Comparison of ENCODE assay signal across 18 mouse cellular contexts in the genomic region with DNA sequence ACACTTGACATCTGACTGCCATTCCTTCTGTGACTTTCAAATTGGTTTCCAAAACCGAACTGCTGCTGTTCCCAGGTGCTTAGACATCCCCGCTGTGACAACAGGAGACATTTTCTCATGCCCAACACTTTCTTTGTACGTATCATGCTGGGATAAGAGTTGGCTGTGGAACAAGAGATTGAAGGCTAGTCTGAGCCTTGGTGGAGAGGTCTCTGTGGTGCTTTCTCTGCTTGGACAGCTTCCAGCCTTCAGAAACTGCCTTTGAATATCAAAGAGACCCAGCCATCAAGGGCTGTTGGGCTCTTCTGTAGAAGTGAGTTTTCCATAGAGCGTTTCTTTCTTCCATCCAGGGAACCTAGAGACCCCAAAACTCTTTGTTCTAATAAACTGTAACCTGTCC.
A peak's percentile ranks its signal among the peaks of the same experiment; 100 is the strongest.
DNase-seq lines count a peak whose midpoint lies in the region; ATAC-seq and TF ChIP-seq lines count a peak whose summit lies in the region.
"Had no signal": no experiment of that assay in that cellular context is flagged by ENCODE, and none has a peak within 500 bp of the region (broad histone marks: within the 10 kb centered on the region; RNA-seq: fewer than 3 reads in every experiment).

No protein-coding gene starts in this region.

- no peak for TF ChIP-seq CTCF in midbrain, postnatal 0 days (IDR thresholded peaks at IDR 0.05)

- no peaks in the 10 kb centered on the region for H3K36me3 ChIP-seq in forebrain, embryonic 14.5 days (ENCODE audit: control insufficient read depth, insufficient read depth, low read length)
- no peaks in the 10 kb centered on the region for H3K36me3 ChIP-seq in forebrain, embryonic 12.5 days (replicated peaks)
- H3K36me3 ChIP-seq in midbrain, postnatal 0 days (ENCODE audit: insufficient read depth, low read length), result no peaks in the 10 kb centered on the region
- no peaks in the 10 kb centered on the region for H3K36me3 ChIP-seq in midbrain, embryonic 15.5 days (replicated peaks)
- H3K36me3 ChIP-seq: embryonic facial prominence, embryonic 13.5 days; heart, embryonic 10.5 days had no signal

- DNase-seq in forebrain, embryonic 14.5 days (ENCODE audit: low spot score), result peak; percentile 46
- DNase-seq in left cerebral cortex, postnatal 4 days, result peak; percentile 6
- no peak for DNase-seq in left cerebral cortex, postnatal 25 days (ENCODE audit: low spot score in 2 of 2)
- DNase-seq in midbrain, postnatal 0 days (ENCODE audit: low spot score), result peak; percentile 45
- DNase-seq in cerebellum, adult 9-11 months, result no peak
- DNase-seq: adrenal gland, postnatal 14 days; cerebellum, adult 18-20 months; cerebellum, postnatal 36 days; gastrocnemius, adult 2 months; gastrocnemius, postnatal 25 days; heart, postnatal 10 days had no signal

- no peaks in the 10 kb centered on the region for H3K9me3 ChIP-seq in forebrain, embryonic 14.5 days (replicated peaks; ENCODE audit: control insufficient read depth, low read length)
- H3K9me3 ChIP-seq in forebrain, embryonic 12.5 days, result no peaks in the 10 kb centered on the region
- no peaks in the 10 kb centered on the region for H3K9me3 ChIP-seq in midbrain, postnatal 0 days (ENCODE audit: low read length)
- H3K9me3 ChIP-seq in midbrain, embryonic 15.5 days, result no peaks in the 10 kb centered on the region
- H3K9me3 ChIP-seq: embryonic facial prominence, embryonic 13.5 days; forebrain, embryonic 13.5 days; heart, embryonic 10.5 days had no signal

- WGBS in forebrain, embryonic 14.5 days, result 51% methylated on average over 4 of the region's 4 CpGs
- 75% methylated on average over 4 of the region's 4 CpGs for WGBS in forebrain, embryonic 12.5 days
- WGBS in midbrain, postnatal 0 days, result 59% methylated on average over 4 of the region's 4 CpGs
- 57% methylated on average over 4 of the region's 4 CpGs for WGBS in midbrain, embryonic 15.5 days

- no peaks in the 10 kb centered on the region for H3K27me3 ChIP-seq in forebrain, embryonic 14.5 days (replicated peaks; ENCODE audit: control insufficient read depth, insufficient read depth, low read length)
- no peaks in the 10 kb centered on the region for H3K27me3 ChIP-seq in forebrain, embryonic 12.5 days
- H3K27me3 ChIP-seq in midbrain, postnatal 0 days (ENCODE audit: insufficient read depth, low read length), result no peaks in the 10 kb centered on the region
- no peaks in the 10 kb centered on the region for H3K27me3 ChIP-seq in midbrain, embryonic 15.5 days (replicated peaks)
- H3K27me3 ChIP-seq: embryonic facial prominence, embryonic 13.5 days; forebrain, embryonic 13.5 days had no signal

- H3K4me3 ChIP-seq in forebrain, embryonic 14.5 days (ENCODE audit: low read depth, low read length), result no peak overlapping the region
- H3K4me3 ChIP-seq in forebrain, embryonic 12.5 days (replicated peaks), result no peak overlapping the region
- no peak overlapping the region for H3K4me3 ChIP-seq in midbrain, postnatal 0 days (ENCODE audit: low read depth, low read length)
- H3K4me3 ChIP-seq in midbrain, embryonic 15.5 days, result no peak overlapping the region
- H3K4me3 ChIP-seq: embryonic facial prominence, embryonic 13.5 days; forebrain, embryonic 13.5 days; gastrocnemius, adult 2 months; heart, embryonic 10.5 days had no signal

- intact Hi-C loops in left cerebral cortex, postnatal 4 days (cut with DNase I), result no loop called here
- intact Hi-C loops in left cerebral cortex, postnatal 25 days (cut with DNase I), result no loop called here

- H3K4me1 ChIP-seq in forebrain, embryonic 14.5 days (ENCODE audit: control insufficient read depth, insufficient read depth, low read length), result no peaks in the 10 kb centered on the region
- H3K4me1 ChIP-seq in forebrain, embryonic 12.5 days, result no peaks in the 10 kb centered on the region
- H3K4me1 ChIP-seq in midbrain, postnatal 0 days (ENCODE audit: insufficient read depth, low read length), result no peaks in the 10 kb centered on the region
- no peaks in the 10 kb centered on the region for H3K4me1 ChIP-seq in midbrain, embryonic 15.5 days
- H3K4me1 ChIP-seq: embryonic facial prominence, embryonic 13.5 days; forebrain, embryonic 13.5 days; heart, embryonic 10.5 days had no signal

- peak; percentile 29; the same call in 1 of the 2 replicates for ATAC-seq in forebrain, embryonic 14.5 days
- no peak for ATAC-seq in forebrain, embryonic 12.5 days (ENCODE audit: low FRiP score)
- ATAC-seq in midbrain, postnatal 0 days (ENCODE audit: low FRiP score), result no peak
- no peak for ATAC-seq in midbrain, embryonic 15.5 days (replicated peaks)
- ATAC-seq: activated CD4-positive, CD25-positive, alpha-beta regulatory T cell, adult 4 months; forebrain, embryonic 13.5 days had no signal

- no peak overlapping the region for H3K27ac ChIP-seq in forebrain, embryonic 14.5 days (ENCODE audit: low read depth, low read length)
- H3K27ac ChIP-seq in forebrain, embryonic 12.5 days, result no peak overlapping the region
- no peak overlapping the region for H3K27ac ChIP-seq in midbrain, postnatal 0 days (ENCODE audit: low read depth, low read length)
- no peak overlapping the region for H3K27ac ChIP-seq in midbrain, embryonic 15.5 days
- H3K27ac ChIP-seq: embryonic facial prominence, embryonic 13.5 days; forebrain, embryonic 13.5 days; gastrocnemius, adult 2 months; heart, embryonic 10.5 days had no signal

- H3K4me2 ChIP-seq in forebrain, embryonic 14.5 days (ENCODE audit: low read length), result no peak overlapping the region
- H3K4me2 ChIP-seq in forebrain, embryonic 12.5 days, result no peak overlapping the region
- no peak overlapping the region for H3K4me2 ChIP-seq in midbrain, postnatal 0 days (ENCODE audit: low read depth, low read length, poor library complexity, severe bottlenecking)
- no peak overlapping the region for H3K4me2 ChIP-seq in midbrain, embryonic 15.5 days
- H3K4me2 ChIP-seq: embryonic facial prominence, embryonic 13.5 days; forebrain, embryonic 13.5 days; hindbrain, embryonic 14.5 days had no signal

- H3K9ac ChIP-seq in forebrain, embryonic 14.5 days (ENCODE audit: low read length), result no peak overlapping the region
- H3K9ac ChIP-seq in forebrain, embryonic 12.5 days, result no peak overlapping the region
- H3K9ac ChIP-seq in midbrain, postnatal 0 days (replicated peaks; ENCODE audit: low read length, poor library complexity, severe bottlenecking), result no peak overlapping the region
- H3K9ac ChIP-seq in midbrain, embryonic 15.5 days, result no peak overlapping the region
- H3K9ac ChIP-seq: embryonic facial prominence, embryonic 13.5 days; forebrain, embryonic 13.5 days; hindbrain, embryonic 14.5 days had no signal

Comparison
In these comparisons a context has a peak if more than half of its experiments do, and no peak if none do; other contexts are left out.
1. DNase-seq: peak in forebrain, embryonic 14.5 days (single experiment), left cerebral cortex, postnatal 4 days (single experiment) and midbrain, postnatal 0 days (single experiment); none in left cerebral cortex, postnatal 25 days (0 of 2) and cerebellum, adult 9-11 months (single experiment).